Mouse (Mus musculus) monocyte, adult 2 months (primary cell): ENCODE results near the gene Cks1b.
"Not testable (repeated sequence)": the region's sequence is repeated elsewhere in the genome, so short reads cannot be mapped to it uniquely, and the experiment has no call there.

Source experiments
- DNase-seq, 2 experiments: peaks; one replicate each; pipeline ENCODE4 v3.0.0; 2022; ENCODE audit warnings: low spot score in 2 of 2, low read depth in 1 of 2

Gene Cks1b

DNA sequence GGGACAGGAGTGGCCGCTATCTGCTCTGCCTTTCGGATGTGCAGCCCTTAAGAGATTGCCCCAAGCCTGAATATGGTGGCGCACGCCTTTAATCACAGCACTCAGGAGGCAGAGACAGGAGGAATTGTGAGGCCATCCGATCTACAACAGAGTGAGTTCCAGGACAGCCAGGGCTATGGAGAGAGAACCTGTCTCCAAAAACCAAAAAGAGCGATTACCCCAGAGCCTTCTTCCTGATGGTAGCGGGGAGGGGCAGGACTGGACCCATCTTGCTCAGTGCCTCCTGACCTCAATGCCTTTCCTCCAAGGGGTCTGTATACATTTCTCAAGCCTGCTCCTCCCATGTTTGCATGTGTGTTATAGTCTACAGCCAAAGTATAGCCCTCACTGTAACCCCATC lies 10.8 kb upstream of the Cks1b start:
- not testable (repeated sequence) for DNase-seq

DNA sequence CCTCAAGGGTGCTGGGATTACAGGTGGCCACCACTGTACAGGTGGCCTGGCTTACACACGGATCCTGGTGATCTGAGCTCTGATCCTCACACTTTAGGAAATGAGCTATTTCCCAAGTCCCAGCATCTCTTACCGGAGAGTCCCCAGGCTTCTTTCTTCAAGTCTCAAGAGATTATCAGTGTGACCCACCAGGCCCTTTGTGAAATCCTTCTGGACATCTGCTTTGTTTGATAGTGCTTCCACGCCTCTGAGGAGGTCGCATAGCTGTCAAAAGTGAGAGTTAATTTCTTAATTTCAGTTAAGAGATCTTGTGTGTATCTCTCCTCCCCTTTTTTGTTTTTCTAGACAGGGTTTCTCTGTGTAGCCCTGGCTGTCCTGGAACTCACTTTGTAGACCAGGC lies 7.7 kb upstream of the Cks1b start:
- DNase-seq: no peak

DNA sequence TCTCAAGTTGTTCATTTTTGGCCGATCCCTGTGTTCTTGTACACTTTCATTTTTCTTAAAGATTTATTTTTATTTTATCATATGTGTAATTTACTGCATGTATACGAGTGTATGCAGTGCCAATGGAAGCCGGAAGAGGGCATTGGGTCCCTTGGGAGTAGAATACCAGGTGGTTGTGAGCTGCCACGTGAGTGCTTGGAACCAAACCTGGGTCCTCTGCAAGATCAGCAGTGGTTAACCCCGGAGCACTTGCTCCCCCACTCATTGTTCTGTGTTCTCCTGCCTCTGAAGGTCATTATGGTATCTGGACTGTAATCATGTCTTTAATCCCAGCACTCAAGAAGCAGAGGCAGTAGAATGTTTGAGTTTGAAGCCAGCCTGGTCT lies 7.0 kb upstream of the Cks1b start:
- DNase-seq: no peak

DNA sequence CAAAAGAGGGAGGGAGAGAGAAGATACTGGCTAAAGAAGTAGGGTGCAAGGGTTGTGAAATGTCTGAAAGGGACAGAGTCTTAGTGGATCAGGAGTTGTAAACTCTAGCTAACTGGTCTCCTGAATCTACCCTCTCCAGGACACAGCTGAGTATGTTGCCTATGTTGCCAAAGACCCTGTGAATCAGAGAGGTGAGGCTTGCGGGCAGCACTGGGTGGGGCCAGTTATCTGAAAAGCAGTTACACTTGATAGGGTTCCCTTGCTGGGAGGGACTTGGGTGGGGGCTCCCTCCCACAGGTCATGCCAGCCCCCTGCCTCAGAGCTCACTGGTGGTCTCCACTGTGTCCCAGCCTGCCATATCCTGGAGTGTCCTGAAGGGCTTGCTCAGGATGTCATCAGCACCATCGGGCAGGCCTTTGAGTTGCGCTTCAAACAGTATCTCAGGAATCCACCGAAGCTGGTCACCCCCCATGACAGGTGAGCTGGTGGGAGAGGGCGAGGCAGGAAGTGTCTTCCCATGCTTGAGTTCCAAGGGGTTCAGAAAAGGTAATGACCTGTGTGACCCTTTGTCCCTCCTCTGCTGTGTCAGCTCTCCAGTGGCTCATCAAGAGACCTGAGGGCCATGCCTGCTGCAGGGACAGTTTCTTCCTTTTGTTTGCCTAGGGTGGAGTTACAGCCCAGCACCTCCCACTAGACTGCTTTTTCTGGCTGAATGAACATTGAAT lies 6.4 kb upstream of the Cks1b start:
- DNase-seq: no peak

DNA sequence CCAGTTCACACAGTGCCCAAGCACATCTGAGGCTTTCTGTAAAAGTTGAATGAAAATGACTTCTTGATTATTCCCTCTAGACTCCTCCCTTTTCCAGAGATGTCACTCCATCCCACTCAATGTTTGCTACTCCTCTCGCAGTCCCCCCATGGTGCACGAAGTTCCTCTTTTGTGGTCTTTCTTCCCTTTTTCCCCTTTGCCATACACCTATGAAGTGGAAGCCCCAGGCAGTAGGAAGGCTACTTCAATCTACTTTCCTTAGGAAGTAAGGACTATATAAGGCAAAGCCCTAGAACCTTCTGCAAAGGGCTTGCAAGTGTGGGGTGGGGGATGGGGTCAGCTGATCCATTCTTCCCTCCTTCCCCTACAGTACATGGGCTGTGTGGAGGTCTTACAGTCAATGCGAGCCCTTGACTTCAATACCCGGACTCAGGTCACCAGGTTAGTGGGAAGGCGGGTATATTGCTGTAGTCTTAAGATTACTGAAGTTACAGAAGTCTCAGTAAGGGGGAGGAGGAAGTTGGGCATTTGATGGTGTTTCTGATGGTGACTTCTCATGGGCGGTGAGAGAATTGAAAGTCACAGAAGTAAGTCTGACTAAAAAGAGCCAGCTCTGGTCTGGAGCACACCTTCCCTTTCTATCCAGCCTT lies 4.5 kb upstream of the Cks1b start:
- DNase-seq: no peak

DNA sequence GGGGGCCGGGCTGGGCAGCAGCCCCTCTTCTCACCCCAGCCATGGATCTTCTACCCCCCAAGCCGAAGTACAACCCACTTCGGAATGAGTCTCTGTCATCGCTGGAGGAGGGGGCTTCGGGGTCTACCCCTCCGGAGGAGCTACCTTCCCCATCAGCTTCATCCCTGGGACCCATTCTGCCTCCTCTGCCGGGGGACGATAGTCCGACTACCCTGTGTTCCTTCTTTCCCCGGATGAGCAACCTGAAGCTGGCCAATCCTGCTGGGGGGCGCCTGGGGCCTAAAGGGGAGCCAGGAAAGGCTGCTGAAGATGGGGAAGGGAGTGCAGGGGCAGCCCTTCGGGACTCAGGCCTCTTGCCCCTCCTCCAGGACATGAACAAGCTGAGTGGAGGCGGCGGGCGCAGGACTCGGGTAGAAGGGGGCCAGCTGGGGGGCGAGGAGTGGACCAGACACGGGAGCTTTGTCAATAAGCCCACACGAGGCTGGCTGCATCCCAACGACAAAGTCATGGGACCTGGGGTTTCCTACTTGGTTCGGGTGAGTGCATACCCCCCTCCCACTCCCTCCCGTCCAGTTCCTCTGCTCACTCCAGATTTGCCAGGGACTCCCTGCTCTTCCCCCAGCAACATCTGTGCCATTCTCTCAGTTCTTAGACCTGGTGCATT lies 3.8 kb upstream of the Cks1b start:
- DNase-seq: no peak

DNA sequence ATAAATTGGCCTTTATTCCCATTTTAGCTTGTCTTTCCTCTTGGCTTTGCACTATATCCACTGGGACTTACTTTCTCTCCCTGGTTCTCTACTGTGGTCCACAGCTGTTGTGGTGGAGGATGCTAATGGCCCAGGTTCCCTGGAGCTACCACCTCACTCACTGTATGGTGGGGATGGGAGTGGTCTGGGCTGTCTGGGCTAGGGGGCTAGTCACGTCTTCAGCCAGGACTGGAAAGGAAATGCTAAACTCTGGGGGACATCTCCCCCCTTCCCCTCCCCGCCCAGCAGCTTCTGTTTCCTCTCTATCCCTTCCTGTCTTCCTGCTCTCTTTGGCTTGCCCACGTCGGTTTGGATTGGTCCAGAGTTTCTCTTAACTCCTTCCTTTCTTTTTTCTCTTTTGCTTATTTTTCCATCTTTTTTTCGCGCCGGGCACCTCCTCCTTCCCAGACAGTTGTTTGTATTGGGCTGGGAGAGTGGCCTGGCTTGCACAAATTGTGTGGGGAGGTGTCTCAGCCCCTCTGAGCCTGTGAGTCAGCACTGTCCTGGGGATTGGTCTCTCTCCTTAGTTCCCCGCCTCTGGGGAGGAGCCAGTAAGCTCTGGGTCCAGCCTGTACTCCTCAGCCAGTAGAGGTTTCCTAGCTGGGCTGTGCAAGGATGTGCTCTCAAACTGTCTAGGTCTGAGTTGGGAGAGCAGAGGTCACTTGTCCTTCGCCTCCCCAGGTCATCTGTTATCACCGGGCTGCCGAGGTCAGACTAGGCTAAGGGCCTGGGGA lies 3.0 kb upstream of the Cks1b start:
- DNase-seq: no peak

DNA sequence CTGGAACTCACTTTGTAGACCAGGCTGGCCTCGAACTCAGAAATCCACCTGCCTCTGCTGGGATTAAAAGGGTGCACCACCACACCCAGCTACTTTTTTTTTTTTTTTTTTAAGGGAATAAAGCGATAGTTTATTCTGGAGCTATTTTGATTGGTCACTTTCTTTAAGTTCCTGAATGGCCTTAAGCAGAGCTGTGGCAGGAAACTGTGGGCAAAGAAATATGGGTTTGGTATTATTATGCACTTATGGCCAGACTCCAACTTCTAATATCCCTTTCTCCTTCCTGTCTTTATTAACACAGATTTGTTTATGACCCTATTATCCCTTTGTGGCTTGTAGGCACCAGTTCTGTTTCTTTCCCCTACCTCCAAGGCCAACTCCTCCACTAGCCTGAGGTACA lies 2.2 kb upstream of the Cks1b start:
- DNase-seq: no peak

DNA sequence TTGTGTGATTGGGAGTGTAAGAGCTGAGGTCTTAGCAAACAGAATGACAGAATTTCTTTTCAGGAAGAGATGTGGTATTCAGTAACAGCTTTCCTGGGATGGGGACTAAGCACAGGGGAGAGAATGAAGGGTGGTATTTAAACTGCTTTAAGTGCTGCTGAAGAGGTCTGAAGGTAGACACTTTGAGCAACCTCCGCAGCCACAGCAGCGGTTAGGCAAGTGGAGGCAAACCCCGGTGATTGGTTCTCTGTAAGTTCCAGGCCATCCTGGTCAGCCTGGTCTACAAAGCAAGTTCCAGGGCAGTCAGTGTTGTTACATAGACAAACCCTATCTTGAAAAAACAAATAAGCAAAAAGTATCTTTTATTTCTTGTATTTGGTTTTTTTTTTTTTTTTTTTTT lies 1.8 kb upstream of the Cks1b start:
- DNase-seq: no peak

DNA sequence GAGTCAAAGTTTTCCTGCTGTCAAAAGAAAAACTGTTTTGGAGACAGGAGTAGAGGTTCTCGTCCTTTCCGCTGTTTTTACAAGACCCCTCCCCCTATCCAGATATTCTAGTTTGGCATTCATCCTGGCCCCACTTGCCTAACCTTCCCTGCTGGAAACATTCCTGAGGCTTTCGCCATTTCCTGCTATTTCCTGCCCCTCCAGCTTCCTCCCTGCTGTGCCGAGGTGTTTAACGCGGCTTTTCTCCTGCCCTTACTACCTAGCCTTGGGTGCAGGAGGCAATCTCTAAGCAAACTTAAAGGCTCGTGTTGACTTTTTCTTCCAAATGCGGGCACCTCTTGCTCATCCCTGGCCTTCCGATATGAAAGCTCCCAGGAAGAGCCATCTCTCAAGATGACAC lies 1.4 kb upstream of the Cks1b start:
- no peak for DNase-seq

DNA sequence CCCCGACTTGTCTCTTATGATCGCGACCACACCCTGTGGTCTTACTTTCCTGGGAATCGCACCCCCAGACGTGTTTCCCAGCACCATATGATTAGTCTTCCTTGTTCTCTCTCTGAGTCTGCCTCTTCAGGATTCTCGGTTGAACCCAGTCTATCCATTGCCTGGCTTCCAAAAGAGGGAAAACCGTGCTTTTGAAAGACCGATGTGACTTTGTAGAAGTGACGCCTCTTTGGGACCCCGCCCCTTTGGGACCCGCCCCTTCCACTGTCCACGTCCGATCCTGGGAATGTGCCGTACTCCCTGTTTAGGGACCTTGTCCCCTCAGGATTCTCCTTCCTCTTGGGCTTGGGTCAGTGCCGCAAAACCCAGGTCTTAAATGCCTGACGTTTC lies 673 bp upstream of the Cks1b start:
- no peak for DNase-seq

DNA sequence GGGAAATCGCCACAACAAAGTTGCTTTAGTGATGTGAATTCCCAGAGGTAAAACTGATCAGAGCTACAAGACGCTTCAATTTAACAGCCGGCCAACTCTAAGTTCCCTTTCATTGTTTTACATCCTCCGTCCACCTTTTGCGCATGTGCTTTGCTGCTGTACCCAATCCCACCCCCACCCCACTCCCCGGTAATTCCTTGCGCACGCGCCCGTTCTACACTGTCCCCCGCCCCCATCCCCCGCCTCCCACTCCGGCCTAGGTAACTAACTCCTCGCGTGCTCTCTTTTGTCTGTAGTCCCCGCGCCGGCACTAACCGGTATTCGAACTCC lies 378 bp downstream of the Cks1b start:
- no peak for DNase-seq

DNA sequence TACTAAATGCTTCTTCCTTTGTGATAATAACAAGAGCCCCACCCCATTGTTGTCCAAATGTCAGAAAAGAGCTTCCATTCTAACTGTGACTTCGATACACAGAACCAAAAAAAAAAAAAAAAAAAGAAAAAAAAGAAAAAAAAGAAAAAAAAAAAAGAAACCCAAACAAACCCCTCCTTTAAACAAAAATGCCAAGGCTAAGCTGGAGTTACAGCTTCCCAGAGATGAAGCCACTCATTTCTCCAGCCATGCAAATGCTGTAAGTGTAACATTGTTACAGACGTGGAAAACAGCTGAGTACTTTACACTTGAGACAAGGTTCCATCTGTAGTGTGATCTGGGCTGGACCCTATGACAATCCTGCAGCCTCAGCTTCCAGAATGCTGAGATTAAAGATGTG lies 1.1 kb downstream of the Cks1b start:
- no peak for DNase-seq

DNA sequence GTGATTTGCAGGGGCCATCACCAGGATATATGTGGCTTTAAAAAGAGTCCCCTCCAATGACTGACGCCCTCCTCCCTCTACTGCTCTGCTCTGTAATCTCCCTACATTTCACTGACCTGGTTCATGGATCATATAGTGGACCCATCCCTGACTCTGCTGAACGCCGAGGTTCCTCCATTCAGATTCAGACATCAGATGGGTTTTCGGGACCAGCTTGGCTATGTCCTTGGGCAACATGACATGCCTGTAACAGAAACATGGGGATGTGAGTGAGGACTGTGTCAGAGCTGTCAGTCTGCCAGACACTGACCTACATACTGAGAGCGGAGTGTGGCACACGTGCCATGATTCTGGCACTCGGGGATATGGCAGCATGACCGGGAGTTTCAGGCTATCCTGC lies 2.0 kb downstream of the Cks1b start:
- DNase-seq: no peak

DNA sequence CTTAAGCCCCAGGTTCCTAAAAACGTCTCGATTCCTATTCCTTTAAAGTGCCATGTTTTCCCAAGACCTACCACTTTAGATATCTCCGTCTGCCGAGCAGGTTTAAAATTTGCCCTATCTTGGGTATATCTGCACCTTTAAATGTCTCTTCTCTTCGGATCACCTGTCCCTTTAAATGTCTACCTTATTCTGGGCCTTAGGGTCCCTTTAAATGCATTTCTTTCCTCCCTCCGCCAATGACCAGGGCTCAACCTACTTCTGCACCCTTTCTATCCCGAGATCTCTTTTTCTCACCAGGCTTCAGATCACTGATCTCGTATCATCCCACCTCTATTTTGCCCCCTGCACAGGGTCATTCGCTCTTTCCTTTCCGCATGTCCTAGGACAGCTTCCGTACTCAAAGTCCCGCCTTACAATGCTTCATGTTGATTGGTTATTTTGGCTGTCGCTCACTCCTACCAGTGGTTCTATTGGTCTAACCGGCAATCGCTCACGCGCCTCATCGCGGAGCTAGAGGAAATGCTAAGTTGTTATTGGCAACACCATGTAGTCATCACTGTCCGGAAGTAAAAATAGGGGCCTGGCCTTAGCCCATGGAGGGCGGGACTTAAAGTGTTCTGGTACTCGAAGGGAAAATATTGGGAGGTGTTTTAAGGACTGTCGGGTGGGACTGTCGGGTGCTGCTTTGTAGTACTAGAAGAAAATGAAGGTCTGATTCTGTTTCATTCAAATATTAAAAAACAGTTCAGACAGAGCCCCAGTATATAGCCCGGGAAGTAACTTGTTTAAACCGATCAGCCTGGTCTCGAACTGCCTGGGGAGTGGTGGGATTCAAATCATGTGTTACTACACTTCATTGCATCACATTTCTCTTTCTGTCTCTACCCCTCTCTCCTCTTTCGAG lies 6.4 kb downstream of the Cks1b start, which contains the start of gene Flad1:
Flad1 (minus strand) TSS at position 381 of the 904 bp plus-strand sequence.
- DNase-seq: peak; percentile 93 to 96

DNA sequence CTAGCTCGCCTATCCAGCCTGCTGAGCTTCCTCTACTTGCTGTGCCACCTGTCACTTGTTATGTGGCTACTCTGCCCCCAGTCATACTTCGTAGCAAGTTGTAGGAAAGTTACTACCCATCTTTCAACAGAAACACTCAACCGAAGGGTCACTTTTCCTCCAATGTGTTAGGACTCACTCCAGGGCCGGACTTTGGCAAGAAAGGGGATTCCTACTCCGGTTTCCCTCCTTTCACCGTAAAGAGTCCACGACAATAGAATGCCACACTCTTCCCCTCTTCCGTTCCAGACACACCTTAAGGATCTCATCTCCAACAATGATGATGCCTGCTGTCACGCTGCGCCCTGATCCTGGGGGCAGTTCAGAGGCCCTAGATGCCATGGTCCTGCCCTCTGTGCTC lies 7.3 kb downstream of the Cks1b start:
- no peak for DNase-seq

DNA sequence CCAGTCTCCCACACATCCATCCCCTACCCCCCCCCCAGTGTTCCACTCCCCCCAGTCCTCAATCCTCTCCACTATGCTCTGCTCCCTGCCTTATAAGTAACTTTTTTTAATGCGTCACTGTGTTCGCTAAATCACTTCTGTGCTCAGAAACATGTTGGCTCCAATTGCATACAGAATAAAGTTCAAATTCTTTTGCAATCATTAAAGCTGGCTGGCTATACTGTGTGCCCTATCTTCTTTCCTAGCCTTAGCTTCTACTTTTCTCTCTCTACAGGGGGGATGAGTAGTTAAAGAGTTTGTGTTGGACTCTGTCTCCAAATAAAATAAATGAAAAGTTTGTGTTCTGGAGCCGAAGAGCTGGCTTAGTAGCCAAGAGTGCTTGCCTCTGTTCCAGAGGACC lies 8.5 kb downstream of the Cks1b start:
- no peak for DNase-seq

DNA sequence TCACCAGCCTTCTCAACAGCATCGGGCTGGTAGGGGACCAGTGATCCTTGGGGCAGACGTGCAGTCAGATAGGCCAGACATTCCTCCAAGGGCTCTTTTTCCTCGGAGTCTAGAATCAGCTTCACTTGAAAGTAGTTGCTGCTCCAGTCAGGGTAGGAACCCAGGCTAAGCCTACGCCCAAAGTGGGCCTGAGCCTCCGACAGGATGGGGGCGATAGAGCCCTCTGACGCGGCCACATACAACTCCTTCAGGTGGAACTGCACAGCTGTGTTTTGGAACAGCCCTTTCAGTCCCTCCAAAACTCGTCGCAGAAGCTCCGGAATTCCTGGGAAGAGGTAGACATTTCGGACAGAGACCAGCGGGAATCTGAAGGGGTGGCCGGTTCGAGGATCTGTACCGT lies 9.7 kb downstream of the Cks1b start:
- no peak for DNase-seq

DNA sequence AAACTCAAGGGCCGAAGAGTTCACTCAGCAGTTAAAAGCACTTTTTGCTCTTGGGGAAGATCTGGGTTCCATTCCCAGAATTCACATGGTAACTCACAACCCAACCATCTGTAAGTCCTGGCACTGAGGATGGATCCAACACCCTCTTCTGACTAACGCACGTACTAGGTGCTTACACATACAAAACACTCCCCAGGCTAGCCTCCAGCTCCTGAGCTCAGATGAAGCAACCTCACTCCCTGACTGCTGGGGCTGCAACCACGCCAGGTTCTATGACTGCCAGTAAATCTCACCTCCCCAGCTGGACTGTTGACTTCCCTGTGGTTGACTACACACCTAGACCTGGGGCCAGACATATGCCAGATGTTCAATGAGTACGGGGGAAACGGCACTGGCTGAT lies 11.3 kb downstream of the Cks1b start:
- no peak for DNase-seq

DNA sequence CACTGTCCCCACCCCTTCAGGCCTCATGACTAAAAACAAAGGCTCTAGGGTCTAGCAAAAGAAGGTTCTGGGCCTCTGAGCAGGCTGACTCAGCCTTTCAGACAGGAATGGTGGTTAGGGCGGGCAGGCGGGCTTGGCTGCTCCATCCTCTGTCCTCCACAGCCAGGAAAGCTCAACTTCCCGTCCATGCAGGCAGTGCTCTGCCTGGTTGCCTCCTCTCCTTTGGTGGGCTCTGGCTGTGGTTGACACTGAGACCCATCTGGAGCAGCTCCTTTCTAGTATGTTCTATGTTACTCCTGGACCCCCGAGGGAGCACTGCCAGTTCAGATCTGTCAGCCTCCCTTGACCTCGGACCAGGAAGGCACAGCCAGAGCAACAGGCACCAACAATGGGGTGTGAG lies 15.5 kb downstream of the Cks1b start, which contains the start of gene Lenep:
Lenep (minus strand) TSS at position 101 of the 400 bp plus-strand sequence.
- DNase-seq: no peak

DNA sequence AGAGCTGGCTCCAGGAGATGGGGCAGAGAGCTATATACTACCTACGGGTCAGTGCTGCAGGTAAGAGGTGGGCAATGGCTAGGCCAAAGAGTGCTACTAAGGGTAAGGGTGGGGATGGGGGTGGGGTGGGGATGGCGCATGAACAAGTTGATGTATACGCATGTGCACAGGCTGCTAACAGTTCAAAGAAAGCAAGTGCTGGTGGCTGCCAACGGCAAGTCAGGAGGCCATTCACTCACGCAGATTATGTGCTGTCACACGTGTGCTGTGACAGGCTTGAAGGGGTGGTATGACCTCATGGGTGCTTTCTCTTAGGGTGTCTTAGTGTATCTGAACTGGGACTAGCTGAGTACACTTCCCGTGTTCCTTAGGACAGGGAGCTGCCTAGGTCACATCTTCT lies 16.9 kb downstream of the Cks1b start:
- DNase-seq: no peak
